Mouse (Mus musculus) MN1 (cell line): ENCODE measurements around the gene Serpina1b.
"Not testable (repeated sequence)": the region's sequence is repeated elsewhere in the genome, so short reads cannot be mapped to it uniquely, and the experiment has no call there.

Experiments used
- DNase-seq: peaks from one replicate; pipeline ENCODE4 v3.0.0-alpha.2; 2016; ENCODE audit warnings: low spot score

The Serpina1b gene

GRCm38 (mm10) chr12:103830273-103830672 lies at the start of gene Serpina1b:
Gene Serpina1b, minus strand, starts transcription at chr12:103830373.
- DNase-seq, result not testable (repeated sequence)

GRCm38 (mm10) chr12:103866873-103867272 lies 36.7 kb upstream of the Serpina1b start:
- not testable (repeated sequence) for DNase-seq

GRCm38 (mm10) chr12:103863101-103863974 lies 33.2 kb upstream of the Serpina1b start, which contains the start of gene Serpina1a:
Gene Serpina1a, minus strand, starts transcription at chr12:103863562.
- not testable (repeated sequence) for DNase-seq

GRCm38 (mm10) chr12:103860976-103861375 lies 30.8 kb upstream of the Serpina1b start:
- DNase-seq, result no peak

GRCm38 (mm10) chr12:103860571-103860970 lies 30.4 kb upstream of the Serpina1b start:
- not testable (repeated sequence) for DNase-seq

GRCm38 (mm10) chr12:103859584-103859983 lies 29.4 kb upstream of the Serpina1b start:
- DNase-seq, result not testable (repeated sequence)

GRCm38 (mm10) chr12:103853032-103853431 lies 22.9 kb upstream of the Serpina1b start:
- DNase-seq, result not testable (repeated sequence)

GRCm38 (mm10) chr12:103827661-103828372 lies 2.4 kb downstream of the Serpina1b start:
- not testable (repeated sequence) for DNase-seq

- DNase-seq, result not testable (repeated sequence)
Observed at GRCm38 (mm10) chr12:103823826-103824225, 6.3 kb downstream of the Serpina1b start.

- DNase-seq, result not testable (repeated sequence)
Observed at GRCm38 (mm10) chr12:103773246-103773851, 56.8 kb downstream of the Serpina1b start, which contains the start of gene Serpina1d. Gene Serpina1d, minus strand, starts transcription at chr12:103773592.

- not testable (repeated sequence) for DNase-seq
Observed at GRCm38 (mm10) chr12:103770597-103770996, 59.6 kb downstream of the Serpina1b start.

GRCm38 (mm10) chr12:103763083-103763482 lies 67.1 kb downstream of the Serpina1b start:
- DNase-seq, result not testable (repeated sequence)

GRCm38 (mm10) chr12:103760316-103760715 lies 69.9 kb downstream of the Serpina1b start:
- not testable (repeated sequence) for DNase-seq

- not testable (repeated sequence) for DNase-seq
Observed at GRCm38 (mm10) chr12:103745957-103746356, 84.2 kb downstream of the Serpina1b start.

GRCm38 (mm10) chr12:103737791-103738580 lies 92.2 kb downstream of the Serpina1b start:
- DNase-seq, result not testable (repeated sequence)

GRCm38 (mm10) chr12:103735566-103735965 lies 94.6 kb downstream of the Serpina1b start:
- DNase-seq, result not testable (repeated sequence)

- DNase-seq, result not testable (repeated sequence)
Observed at GRCm38 (mm10) chr12:103735101-103735500, 95.1 kb downstream of the Serpina1b start.

GRCm38 (mm10) chr12:103711537-103711936 lies 118.6 kb downstream of the Serpina1b start:
- DNase-seq, result no peak

GRCm38 (mm10) chr12:103710405-103710804 lies 119.8 kb downstream of the Serpina1b start:
- no peak for DNase-seq

- no peak for DNase-seq
Observed at GRCm38 (mm10) chr12:103706113-103706512, 124.1 kb downstream of the Serpina1b start.

- DNase-seq, result no peak
Observed at GRCm38 (mm10) chr12:103705547-103705946, 124.6 kb downstream of the Serpina1b start.
